Mouse (Mus musculus) adrenal gland, adult 18-20 months (tissue): ENCODE data around the gene Nanos3. TPM values are rescaled to one million over a fixed set of nuclear protein-coding genes. Genes with fewer than 3 reads are reported as not detected.

Experiments used
- DNase-seq, 2 experiments: peaks; one replicate each; pipeline ENCODE4 v3.0.0; 2021 to 2022; ENCODE audit warnings: low spot score in 2 of 2
- microRNA-seq, 2 experiments: library from miRNA; unstranded; fragments of <30 nt; microRNA quantifications; one replicate each; pipeline ENCODE4 v1.2.0; 2021; ENCODE audit warnings: borderline number of aligned reads in 2 of 2
- total RNA-seq, 2 experiments: library from RNA; stranded (reverse); gene quantifications; 1 replicate in 1 of 2; 2 replicates in 1 of 2; pipeline ENCODE4 v1.2.3; 2021

The Nanos3 gene
- total RNA-seq, 2 experiments from 2014 or later: 0.61 TPM; not detected in 1

DNA sequence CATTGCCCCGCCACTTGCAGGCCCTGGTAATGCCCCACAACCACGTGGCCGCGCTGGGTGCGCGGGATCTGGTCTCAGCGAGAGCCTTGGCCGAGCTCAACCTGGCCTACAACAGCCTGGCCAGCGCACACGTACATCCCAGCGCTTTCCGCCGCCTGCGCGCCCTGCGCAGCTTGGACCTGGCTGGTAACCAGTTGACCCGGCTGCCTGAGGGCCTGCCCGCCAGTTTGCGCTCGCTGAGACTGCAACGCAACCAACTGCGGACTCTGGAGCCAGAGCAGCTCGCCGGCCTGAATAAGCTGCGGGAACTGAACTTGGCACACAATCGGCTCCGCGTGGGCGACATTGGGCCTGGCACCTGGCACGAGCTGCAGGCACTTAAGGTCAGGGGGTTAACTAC is 54.2 kb downstream of the Nanos3 start:
- DNase-seq: no peak

DNA sequence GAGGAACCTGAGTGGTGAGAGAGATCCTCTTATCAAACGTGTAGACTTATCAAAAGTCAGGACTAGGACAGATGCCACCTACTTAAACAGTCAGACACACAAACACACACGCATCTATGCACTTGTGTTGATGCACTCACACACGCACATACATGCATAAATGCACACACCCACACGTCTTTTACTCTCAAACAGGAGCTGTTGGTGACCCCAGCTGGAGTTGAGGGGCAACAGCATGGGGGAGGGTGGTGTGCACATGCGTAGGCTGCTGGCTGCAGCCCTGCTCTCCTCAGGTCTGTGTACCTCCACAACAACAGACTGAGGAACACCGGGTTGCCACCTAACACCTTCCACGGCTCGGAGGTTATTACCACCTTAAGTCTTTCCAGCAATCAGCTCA is 56.7 kb downstream of the Nanos3 start:
- no peak for DNase-seq

DNA sequence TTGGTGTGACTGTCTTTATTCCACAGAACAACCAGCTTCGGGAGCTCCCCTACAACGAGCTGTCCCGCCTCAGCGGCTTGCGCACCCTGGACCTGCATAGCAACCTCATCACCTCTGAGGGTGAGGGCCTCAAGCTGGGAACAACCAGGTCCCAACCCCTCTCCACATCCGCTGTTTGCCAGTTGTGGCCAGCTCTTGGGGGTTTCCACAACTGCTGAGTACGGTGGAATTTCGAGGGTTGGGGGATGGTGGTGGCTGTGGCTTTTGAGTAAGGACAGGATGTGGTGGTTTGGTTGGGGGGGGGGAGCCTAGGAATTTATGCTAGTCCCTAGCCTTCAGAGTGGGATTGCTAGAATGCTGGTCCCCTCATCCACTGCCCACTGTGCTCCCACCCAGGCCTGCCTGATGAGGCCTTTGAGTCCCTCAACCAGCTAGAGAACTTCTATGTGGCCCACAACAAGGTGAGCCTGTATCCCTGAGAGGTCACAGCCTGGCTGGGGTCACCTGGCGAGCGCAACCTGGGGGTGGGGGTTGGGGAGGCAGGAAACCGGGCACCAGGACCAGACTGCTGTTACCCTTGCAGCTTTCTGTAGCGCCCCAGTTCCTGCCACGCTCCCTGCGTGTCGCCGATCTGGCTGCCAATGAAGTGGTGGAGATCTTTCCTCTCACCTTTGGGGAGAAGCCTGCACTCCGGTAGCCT is 57.7 kb downstream of the Nanos3 start:
- DNase-seq: no peak

GRCm38 (mm10) chr8:84126742-84127141 is 58.3 kb downstream of the Nanos3 start:
- no peak for DNase-seq

- DNase-seq: no peak
Measured at GRCm38 (mm10) chr8:84125656-84126055, 59.4 kb downstream of the Nanos3 start, which contains the start of gene Podnl1. TSS of gene Podnl1 (plus strand) at chr8:84125989.

Small RNA genes lying within 50 kb of the gene (microRNA-seq; reads per million reads assigned to microRNA genes)
- gene Gm25110 (0 reads per million in 2 experiments), gene Mir181c (938 to 988 reads per million in 2 experiments), gene Mir181d (720 to 835 reads per million in 2 experiments), gene Mir23a (28,339 to 48,415 reads per million in 2 experiments), gene Mir24-2 (0 reads per million in 2 experiments), gene Mir27a (1,299 to 1,341 reads per million in 2 experiments), gene Mir3074-2 (0 reads per million in 2 experiments)

Other genes starting within 250 kb of the Nanos3 start
- 1 to 10 TPM; 1.2 to 1.7 TPM for gene Gm10644, start 230.0 kb downstream of the Nanos3 start, total RNA-seq
- gene Asf1b, start 229.7 kb downstream of the Nanos3 start, total RNA-seq: 1 to 10 TPM; 1.7 to 2.8 TPM
- 100 to 1,000 TPM; 279 to 302 TPM for gene Prkaca, start 212.2 kb downstream of the Nanos3 start, total RNA-seq
- 10 to 100 TPM; 28.2 to 30.3 TPM for gene Samd1, start 187.5 kb downstream of the Nanos3 start, total RNA-seq
- under 1 TPM; 0.54 to 0.96 TPM for gene 1700067K01Rik, start 183.7 kb downstream of the Nanos3 start, total RNA-seq
- gene 2210011C24Rik, start 173.0 kb downstream of the Nanos3 start, total RNA-seq: not detected
- under 1 TPM; 0.33 to 0.38 TPM for gene Palm3, start 163.7 kb downstream of the Nanos3 start, total RNA-seq
- gene Il27ra, start 142.6 kb downstream of the Nanos3 start, total RNA-seq: 1 to 10 TPM; 1.7 to 1.9 TPM
- gene Rln3, start 140.2 kb downstream of the Nanos3 start, total RNA-seq: not detected
- gene Gm10643, start 120.1 kb downstream of the Nanos3 start, total RNA-seq: 1 to 10 TPM; 2.5 to 2.6 TPM
- gene Rfx1, start 118.4 kb downstream of the Nanos3 start, total RNA-seq: 10 to 100 TPM; 17.1 to 20.3 TPM
- gene Dcaf15, start 80.4 kb downstream of the Nanos3 start, total RNA-seq: 10 to 100 TPM; 13.2 to 16.1 TPM
- gene Podnl1, start 59.2 kb downstream of the Nanos3 start, total RNA-seq: under 1 TPM; 0.33 to 0.35 TPM
- gene Cc2d1a, start 37.3 kb downstream of the Nanos3 start, total RNA-seq: 10 to 100 TPM; 26.5 to 30.5 TPM
- gene 4930432K21Rik, start 37.2 kb downstream of the Nanos3 start, total RNA-seq: under 1 TPM in 1 of 2 experiments, not detected in 1; 0.38 TPM
- 10 to 100 TPM; 36.4 to 56.0 TPM for gene Zswim4, start 51.8 kb upstream of the Nanos3 start, total RNA-seq
- gene D8Ertd738e, start 64.5 kb upstream of the Nanos3 start, total RNA-seq: 100 to 1,000 TPM; 292 to 304 TPM
- gene Mri1, start 72.1 kb upstream of the Nanos3 start, total RNA-seq: 10 to 100 TPM; 26.2 to 33.4 TPM
- 10 to 100 TPM; 18.7 to 19.4 TPM for gene Ccdc130, start 85.2 kb upstream of the Nanos3 start, total RNA-seq
- 1 to 10 TPM; 3.9 to 9.6 TPM for gene Cacna1a, start 203.2 kb upstream of the Nanos3 start, total RNA-seq